Mouse (Mus musculus): ENCODE results near the gene Abcb6.

Abcb6 gene

GRCm38 (mm10) chr1:75142301-75143261 is 37.6 kb downstream of the Abcb6 start, which contains the start of the genes Cnppd1 and Retreg2:
Gene Cnppd1, minus strand, starts transcription at chr1:75142711.
Gene Retreg2, plus strand, starts transcription at chr1:75142778.
- peak; percentile 94 for DNase-seq

GRCm38 (mm10) chr1:75141486-75142190 is 38.6 kb downstream of the Abcb6 start:
- peak; percentile 67 for DNase-seq

- no peak for DNase-seq
Measured at GRCm38 (mm10) chr1:75140601-75141190, 39.5 kb downstream of the Abcb6 start.

GRCm38 (mm10) chr1:75138448-75138847 is 41.7 kb downstream of the Abcb6 start:
- no peak for DNase-seq

GRCm38 (mm10) chr1:75136730-75137129 is 43.5 kb downstream of the Abcb6 start:
- no peak for DNase-seq

GRCm38 (mm10) chr1:75136293-75136692 is 43.9 kb downstream of the Abcb6 start:
- no peak for DNase-seq

- no peak for DNase-seq
Measured at GRCm38 (mm10) chr1:75133421-75134207, 46.6 kb downstream of the Abcb6 start, which contains the start of gene Slc23a3. Gene Slc23a3, minus strand, starts transcription at chr1:75133890.

GRCm38 (mm10) chr1:75128641-75129040 is 51.6 kb downstream of the Abcb6 start:
- peak; percentile 33 for DNase-seq

GRCm38 (mm10) chr1:75125418-75125817 is 54.8 kb downstream of the Abcb6 start:
- DNase-seq: no peak

- DNase-seq: peak; percentile 88
Measured at GRCm38 (mm10) chr1:75124346-75125321, 55.6 kb downstream of the Abcb6 start, which contains the start of gene Nhej1. Gene Nhej1, minus strand, starts transcription at chr1:75125200.

GRCm38 (mm10) chr1:75122211-75122610 is 58.0 kb downstream of the Abcb6 start:
- DNase-seq: no peak

Measured in right cerebral cortex, adult 18-20 months (tissue).